Mouse (Mus musculus) mesoderm, embryonic 11.5 days (tissue): Measurements from ENCODE around the gene Nxf1.
"Not testable (repeated sequence)": the region's sequence is repeated elsewhere in the genome, so short reads cannot be mapped to it uniquely, and the experiment has no call there.

Source experiments
- DNase-seq: peaks from one replicate; pipeline ENCODE4 v3.0.0-alpha.2; 2012; ENCODE audit warnings: low read depth, low spot score

The Nxf1 gene

GRCm38 (mm10) chr19:8756635-8757387, at the start of gene Nxf1:
Nxf1 (plus strand) TSS chr19:8757073.
- DNase-seq: peak; percentile 96

DNA sequence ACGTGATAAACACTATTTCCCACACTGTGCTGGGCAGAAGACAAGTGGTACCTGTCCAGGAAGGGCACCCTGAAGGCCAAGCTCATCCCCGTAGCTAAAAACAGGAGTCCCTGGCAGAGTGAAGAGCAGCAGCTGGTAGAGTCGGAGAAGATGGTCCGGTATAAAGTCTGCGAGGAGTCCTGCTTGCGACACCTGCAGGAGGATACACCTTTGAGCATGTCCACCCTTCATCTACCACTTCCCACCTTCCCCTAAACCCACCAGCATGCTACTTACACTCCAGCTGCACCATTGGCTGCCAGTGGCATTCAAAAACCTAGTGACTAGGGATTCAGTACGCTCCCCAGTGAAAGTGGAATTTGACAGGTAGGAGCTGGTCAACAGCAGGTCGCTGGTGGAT, 47.9 kb upstream of the Nxf1 start:
- no peak for DNase-seq

- DNase-seq: no peak
Measured at GRCm38 (mm10) chr19:8710057-8710456, 46.8 kb upstream of the Nxf1 start.

DNA sequence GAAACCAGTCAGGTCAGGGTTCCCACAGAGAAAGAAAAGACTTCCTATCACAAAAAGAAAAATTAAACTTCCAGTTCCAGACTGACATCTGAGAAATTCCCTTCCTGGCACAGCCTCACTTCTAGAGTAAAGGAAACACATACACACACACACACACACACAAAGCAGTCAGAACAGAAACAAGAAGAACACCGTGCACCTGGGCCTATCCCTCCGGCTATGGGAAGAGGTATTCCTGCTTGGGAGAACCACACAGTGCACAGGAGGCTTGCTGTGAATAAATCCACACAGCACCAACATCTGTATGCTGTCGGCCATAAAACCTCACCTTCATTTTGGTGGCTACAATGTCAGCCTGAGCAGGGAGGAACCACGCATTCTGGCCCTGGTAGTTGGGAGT, 45.4 kb upstream of the Nxf1 start:
- DNase-seq: no peak

GRCm38 (mm10) chr19:8711949-8712869, 44.7 kb upstream of the Nxf1 start:
- DNase-seq: no peak

DNA sequence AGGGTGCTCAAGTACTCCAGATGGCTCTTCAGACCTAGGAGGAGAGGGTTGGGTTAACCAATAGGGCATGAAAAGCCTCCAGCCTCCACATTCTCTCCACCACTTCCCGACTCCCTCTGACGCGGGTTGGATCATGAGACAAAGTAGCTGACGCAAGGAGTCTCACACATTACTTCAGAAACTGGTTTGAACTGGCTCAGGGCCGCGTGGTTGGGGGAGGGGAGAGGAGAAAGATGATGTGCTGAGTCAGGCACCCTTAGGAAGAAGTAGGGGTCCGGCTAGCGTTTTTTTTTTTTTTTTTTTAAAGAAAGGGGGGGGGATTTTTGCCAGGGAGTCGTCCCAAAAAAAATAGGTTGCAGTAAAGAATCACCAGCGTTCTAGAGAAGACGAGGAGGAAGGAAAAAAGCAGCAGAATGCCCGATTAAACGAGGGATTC, 44.0 kb upstream of the Nxf1 start:
- DNase-seq: peak; percentile 93

DNA sequence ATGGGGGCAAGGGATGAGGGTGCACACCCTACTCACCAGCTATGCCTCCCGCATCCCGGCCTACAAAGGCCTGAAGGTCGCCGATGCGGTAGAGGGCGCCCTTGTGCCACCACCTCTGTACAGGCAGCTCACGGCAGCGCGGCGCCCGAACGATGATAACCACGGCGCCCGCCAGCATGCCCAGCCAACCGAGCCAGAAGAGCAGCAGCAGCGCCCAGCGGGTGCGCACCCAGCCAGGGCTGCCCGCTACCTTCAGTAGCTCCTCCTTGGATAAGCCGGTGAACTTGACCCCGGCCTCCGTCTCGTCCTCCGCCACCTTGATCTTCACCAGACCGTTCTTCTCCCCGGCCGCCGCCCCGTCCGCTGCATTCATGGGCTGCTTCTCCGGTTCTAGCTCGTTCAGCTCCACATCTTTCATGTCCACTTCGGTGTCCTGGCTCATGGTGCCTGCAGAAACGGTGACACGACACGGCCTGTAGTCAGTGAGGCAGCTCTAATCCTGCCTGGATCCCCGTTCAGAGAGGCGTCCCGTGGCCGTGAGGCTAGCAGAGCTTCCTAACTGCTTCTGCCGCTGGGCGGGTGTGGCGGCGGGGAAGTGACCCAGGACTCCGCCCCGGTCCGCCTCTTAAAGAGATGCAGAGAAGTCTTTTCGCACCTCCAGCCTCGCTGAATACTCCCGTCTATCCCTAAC, 43.4 kb upstream of the Nxf1 start:
- DNase-seq: peak; percentile 91

- no peak for DNase-seq
Measured at GRCm38 (mm10) chr19:8713997-8714652, 42.7 kb upstream of the Nxf1 start.

- no peak for DNase-seq
Measured at GRCm38 (mm10) chr19:8714653-8715481, 42.0 kb upstream of the Nxf1 start.

DNA sequence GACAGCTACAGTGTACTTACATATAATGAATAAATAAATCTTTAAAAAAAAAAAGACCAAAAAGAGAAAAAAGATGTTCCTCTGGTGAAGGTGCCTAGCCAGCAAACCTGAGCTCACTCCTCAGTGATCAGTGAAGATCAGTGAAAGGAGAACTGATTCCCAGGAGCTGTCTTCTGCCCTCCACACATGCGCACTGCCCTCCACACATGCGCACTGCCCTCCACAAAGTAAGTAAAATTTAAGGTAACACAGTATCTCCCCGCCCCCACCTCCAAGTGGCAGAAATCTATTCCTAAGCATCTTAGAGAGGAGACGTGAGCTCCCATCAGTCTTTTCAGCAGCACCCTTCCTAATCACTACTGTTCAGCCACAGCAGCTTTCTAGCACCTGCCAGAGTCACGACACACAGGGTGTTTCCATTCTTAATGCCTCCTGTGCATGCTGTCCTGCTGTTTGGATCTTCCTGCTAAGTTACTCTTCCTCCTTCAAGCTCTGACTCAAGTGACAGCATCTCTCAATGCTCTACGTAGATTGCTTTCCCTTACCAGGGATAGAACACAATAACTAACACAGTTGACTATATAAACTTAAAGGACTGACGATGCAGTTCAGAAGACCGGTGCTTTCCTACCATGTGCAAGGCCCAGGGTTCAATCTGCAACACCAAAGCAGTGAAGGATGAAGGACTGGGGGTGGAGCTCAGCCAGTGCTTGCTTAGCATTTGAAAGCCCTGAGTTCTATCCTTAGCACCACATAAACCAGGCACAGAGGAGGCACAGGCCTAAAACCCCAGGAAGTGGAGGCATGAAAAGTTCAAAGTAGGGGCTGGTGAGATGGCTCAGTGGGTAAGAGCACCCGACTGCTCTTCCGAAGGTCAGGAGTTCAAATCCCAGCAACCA, 40.8 kb upstream of the Nxf1 start:
- no peak for DNase-seq

DNA sequence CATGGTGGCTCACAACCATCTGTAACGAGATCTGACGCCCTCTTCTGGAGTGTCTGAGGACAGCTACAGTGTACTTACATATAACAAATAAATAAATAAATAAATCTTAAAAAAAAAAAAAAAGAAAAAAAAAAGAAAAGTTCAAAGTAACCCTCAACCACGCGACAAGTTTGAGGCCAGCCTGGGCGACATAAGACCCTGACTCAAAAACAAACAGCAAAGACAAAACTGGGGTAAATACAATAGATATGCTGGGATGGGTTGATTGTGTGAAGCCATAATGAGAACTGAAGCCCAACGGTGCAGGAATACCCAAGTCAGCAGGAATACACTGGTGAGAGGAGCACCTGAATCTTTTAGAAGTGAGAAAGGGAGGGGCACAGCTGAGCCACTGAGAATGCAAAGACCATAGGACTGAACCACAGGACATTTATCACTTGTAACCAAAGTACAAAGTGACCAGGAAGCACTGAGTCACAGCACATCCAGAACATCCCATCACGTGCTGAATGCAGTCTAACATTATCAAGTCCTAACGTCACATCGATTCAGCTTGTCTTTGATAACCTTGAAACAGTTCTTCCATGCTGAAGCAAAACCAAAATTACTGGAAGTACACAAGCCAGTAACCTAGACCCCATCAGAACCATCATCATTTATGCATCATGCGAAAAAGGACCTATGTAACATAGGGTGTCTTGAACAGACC, 40.0 kb upstream of the Nxf1 start:
- no peak for DNase-seq

DNA sequence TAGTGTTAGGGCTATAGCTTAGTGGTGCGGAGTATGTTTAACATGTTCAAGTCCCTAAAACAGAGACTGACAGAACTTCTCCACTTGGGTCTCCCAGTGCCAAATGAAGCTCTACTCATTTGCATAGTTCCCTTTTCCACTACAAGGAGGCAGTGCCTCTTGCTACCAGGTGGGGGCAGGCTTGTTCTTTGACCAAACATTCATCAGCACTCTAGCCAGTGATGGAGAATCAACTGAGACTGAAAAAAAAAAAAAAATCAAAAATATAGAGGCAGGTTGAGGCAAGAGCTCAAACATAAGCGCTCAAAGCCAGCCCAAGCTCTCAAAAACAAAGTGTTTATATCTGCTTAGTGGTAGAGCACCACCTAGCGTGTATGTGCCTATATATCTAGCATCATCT, 38.5 kb upstream of the Nxf1 start:
- DNase-seq: peak; percentile 77

DNA sequence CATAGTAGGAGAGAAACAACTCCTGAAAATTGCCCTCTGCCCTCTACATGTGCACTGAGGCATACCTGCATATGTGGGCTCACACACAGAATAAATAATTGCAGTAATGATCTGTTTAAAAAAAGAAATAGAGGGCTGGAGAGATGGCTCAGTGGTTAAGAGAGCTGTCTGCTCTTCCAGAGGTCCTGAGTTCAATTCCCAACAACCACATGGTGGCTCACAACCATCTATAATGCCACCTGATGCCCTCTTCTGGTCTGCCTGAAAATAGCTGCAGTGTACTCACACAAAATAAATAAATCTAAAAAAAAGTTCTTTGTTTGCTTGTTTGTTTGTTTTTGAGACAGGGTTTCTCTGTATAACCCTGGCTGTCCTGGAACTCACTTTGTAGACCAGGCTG, 37.8 kb upstream of the Nxf1 start:
- DNase-seq: not testable (repeated sequence)

DNA sequence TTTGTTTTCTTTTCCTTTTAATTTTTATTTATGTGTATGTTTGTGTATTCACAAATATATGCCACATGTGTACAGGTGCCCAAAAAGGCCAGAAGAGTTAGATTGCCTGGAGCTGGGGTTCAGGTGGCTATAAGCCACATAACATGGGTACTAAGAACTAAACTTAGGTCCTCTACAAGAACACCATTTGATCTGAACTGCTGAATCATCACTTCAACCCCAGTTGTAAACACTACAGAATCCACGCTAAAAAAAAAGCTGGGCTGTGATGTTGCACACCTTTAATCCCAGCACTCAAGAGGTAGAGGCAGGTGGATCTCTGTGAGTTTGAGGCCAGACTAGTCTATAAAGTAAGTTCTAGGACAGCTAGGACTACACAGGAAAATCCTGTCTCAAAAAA, 35.5 kb upstream of the Nxf1 start:
- no peak for DNase-seq

GRCm38 (mm10) chr19:8722021-8722420, 34.9 kb upstream of the Nxf1 start:
- no peak for DNase-seq

DNA sequence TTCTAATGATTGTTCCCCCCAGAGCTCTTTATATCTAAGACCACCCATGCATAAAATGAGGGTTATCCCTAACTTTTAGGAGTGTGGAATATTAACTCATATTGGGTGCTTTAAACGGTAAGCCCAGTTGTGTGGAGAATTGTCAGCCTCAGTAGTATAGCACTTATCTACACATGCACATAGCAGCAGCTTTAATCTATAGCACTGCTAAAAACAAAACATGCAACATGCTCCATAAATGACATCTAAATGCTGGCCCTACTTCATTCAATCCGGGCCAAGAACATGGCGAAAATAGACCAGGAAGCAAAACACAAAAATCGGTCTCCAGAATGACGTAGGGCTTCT, 34.3 kb upstream of the Nxf1 start:
- no peak for DNase-seq

DNA sequence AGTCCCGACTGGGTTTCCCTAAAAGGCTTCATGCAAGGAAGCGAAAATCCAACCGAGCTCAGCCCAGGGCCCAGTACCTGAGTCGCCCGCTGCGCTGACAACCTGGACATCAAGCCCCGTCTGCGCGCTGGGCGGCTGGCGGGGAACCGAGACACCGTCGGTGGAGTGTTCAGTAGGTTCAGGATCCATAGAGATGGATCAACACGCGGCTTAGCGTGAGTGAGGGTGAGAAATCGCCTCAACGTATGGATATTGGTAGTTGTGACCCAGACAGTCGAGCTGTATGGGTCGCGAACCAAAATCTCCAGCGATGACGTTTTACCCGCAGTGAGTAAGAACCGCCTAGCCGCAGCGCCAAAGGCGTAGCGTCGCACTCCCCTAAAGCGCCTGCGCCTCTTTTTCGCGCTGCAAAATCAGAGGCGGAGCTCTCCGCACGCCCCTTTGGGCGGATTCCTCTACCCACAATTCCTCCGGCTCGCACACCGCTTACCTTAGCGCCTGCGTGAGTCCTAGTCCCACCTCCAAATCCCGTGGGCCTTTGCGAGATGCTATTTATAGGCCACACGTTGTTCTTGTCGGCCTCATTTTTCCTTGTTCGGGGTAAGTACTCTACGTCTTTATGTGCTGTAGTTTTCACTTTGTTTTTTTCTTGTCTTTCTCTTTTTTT, 33.8 kb upstream of the Nxf1 start, which contains the start of gene Slc3a2:
Slc3a2 (minus strand) TSS at position 463 of the 667 bp plus-strand sequence.
- peak; percentile 99 for DNase-seq

- DNase-seq: no peak
Measured at GRCm38 (mm10) chr19:8723574-8724346, 33.1 kb upstream of the Nxf1 start.
